In the genomic region with DNA sequence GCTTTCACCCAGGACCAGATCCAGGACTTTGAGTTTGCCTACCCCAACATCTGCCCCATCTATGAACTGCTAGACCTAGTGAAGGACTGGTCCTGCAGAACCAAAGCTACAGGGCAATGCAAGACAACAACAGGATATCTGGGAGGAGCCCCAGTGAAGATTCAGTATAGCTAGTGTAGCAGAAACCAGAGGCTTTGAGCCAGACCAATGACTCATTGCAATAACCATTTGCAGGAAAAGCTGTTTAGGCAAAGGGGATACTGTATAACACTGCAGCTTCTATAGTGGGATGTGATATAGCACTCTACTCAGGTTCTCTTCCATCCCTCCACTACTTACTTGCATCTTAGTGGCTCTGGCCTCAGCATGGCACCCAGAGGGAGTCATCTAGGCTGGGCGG, we compare ENCODE assay signal across 23 mouse cellular contexts.
A peak's percentile ranks its signal among the peaks of the same experiment; 100 is the strongest.
DNase-seq lines count a peak whose midpoint lies in the region; ATAC-seq and TF ChIP-seq lines count a peak whose summit lies in the region.
"Had no signal": no experiment of that assay in that cellular context is flagged by ENCODE, and none has a peak within 500 bp of the region (broad histone marks: within the 10 kb centered on the region; RNA-seq: fewer than 3 reads in every experiment).

No protein-coding gene starts in this region.

- no peaks in the 10 kb centered on the region for H3K9me3 ChIP-seq in intestine, embryonic 15.5 days
- no peaks in the 10 kb centered on the region for H3K9me3 ChIP-seq in intestine, postnatal 0 days (ENCODE audit: control insufficient read depth)
- no peaks in the 10 kb centered on the region for H3K9me3 ChIP-seq in limb, embryonic 10.5 days (replicated peaks)
- H3K9me3 ChIP-seq: embryonic facial prominence, embryonic 10.5 days; forebrain, embryonic 13.5 days; heart, embryonic 13.5 days; hindbrain, embryonic 12.5 days had no signal

- H3K27ac ChIP-seq in intestine, embryonic 15.5 days: no peak overlapping the region
- no peak overlapping the region for H3K27ac ChIP-seq in intestine, postnatal 0 days (ENCODE audit: low read depth, low read length)
- H3K27ac ChIP-seq in limb, embryonic 10.5 days: no peak overlapping the region
- H3K27ac ChIP-seq: embryonic facial prominence, embryonic 10.5 days; forebrain, embryonic 13.5 days; heart, embryonic 13.5 days; hindbrain, embryonic 12.5 days had no signal

- peak; percentile 43; the same call in 1 of the 2 replicates for ATAC-seq in intestine, embryonic 15.5 days
- no peak for ATAC-seq in intestine, postnatal 0 days
- no peak for ATAC-seq in monocyte, adult 5-6 weeks (replicated peaks; ENCODE audit: insufficient number of reproducible peaks, low FRiP score, low TSS enrichment, poor library complexity, severe bottlenecking)
- ATAC-seq: activated CD4-positive, CD25-positive, alpha-beta regulatory T cell, adult 4 months; forebrain, embryonic 13.5 days; forebrain, postnatal 0 days; hindbrain, embryonic 16.5 days; inflammation-experienced regulatory T-cells, adult 6 months had no signal

- WGBS in intestine, embryonic 15.5 days: 68% methylated on average over 1 of the region's 1 CpGs
- 50% methylated on average over 1 of the region's 1 CpGs for WGBS in intestine, postnatal 0 days
- WGBS in limb, embryonic 10.5 days: 59% methylated on average over 1 of the region's 1 CpGs

- DNase-seq in 3T3-L1 (ENCODE audit: low read depth, low spot score) (peak; percentile 69), 416B (ENCODE audit: low read depth) (peak; percentile 62), NIH3T3 (ENCODE audit: low read depth) (peak; percentile 41)
- no peak for DNase-seq in limb, embryonic 10.5 days (ENCODE audit: low spot score)
- DNase-seq in layer of hippocampus, postnatal 10 days (ENCODE audit: low spot score in 2 of 2): no peak
- DNase-seq: adrenal gland, adult 2 months; adrenal gland, postnatal 25 days; cerebellum, adult 2 months; cerebellum, postnatal 10 days; forebrain, postnatal 0 days; gastrocnemius, postnatal 10 days; heart, postnatal 4 days had no signal

- H3K36me3 ChIP-seq in intestine, embryonic 15.5 days: no peaks in the 10 kb centered on the region
- H3K36me3 ChIP-seq in intestine, postnatal 0 days (ENCODE audit: control insufficient read depth, insufficient read depth): no peaks in the 10 kb centered on the region
- H3K36me3 ChIP-seq in limb, embryonic 10.5 days: no peaks in the 10 kb centered on the region
- H3K36me3 ChIP-seq: embryonic facial prominence, embryonic 10.5 days; heart, embryonic 13.5 days; hindbrain, embryonic 12.5 days had no signal

- H3K4me3 ChIP-seq in intestine, embryonic 15.5 days (replicated peaks): no peak overlapping the region
- H3K4me3 ChIP-seq in intestine, postnatal 0 days (ENCODE audit: low read depth, low read length): no peak overlapping the region
- no peak overlapping the region for H3K4me3 ChIP-seq in limb, embryonic 10.5 days
- H3K4me3 ChIP-seq: embryonic facial prominence, embryonic 10.5 days; forebrain, embryonic 13.5 days; heart, embryonic 13.5 days; hindbrain, embryonic 12.5 days had no signal

- H3K4me1 ChIP-seq in intestine, embryonic 15.5 days (replicated peaks): no peaks in the 10 kb centered on the region
- no peaks in the 10 kb centered on the region for H3K4me1 ChIP-seq in intestine, postnatal 0 days (replicated peaks; ENCODE audit: control insufficient read depth, insufficient read depth, low read length)
- H3K4me1 ChIP-seq in limb, embryonic 10.5 days: no peaks in the 10 kb centered on the region
- H3K4me1 ChIP-seq: embryonic facial prominence, embryonic 10.5 days; forebrain, embryonic 13.5 days; heart, embryonic 13.5 days; hindbrain, embryonic 12.5 days had no signal

- no peak for TF ChIP-seq CTCF in intestine, postnatal 0 days (IDR thresholded peaks at IDR 0.05; ENCODE audit: low read depth)

- H3K27me3 ChIP-seq in intestine, embryonic 15.5 days (replicated peaks): no peaks in the 10 kb centered on the region
- H3K27me3 ChIP-seq in intestine, postnatal 0 days (replicated peaks; ENCODE audit: control insufficient read depth, insufficient read depth, low read length): no peaks in the 10 kb centered on the region
- no peaks in the 10 kb centered on the region for H3K27me3 ChIP-seq in limb, embryonic 10.5 days (ENCODE audit: low read depth, poor library complexity, severe bottlenecking)
- H3K27me3 ChIP-seq: CH12.LX; forebrain, embryonic 13.5 days; heart, embryonic 13.5 days; hindbrain, embryonic 12.5 days had no signal

- no peak overlapping the region for H3K4me2 ChIP-seq in intestine, embryonic 15.5 days (replicated peaks)
- no peak overlapping the region for H3K4me2 ChIP-seq in intestine, postnatal 0 days (replicated peaks; ENCODE audit: low read depth)
- H3K4me2 ChIP-seq: forebrain, embryonic 13.5 days; heart, embryonic 13.5 days; hindbrain, embryonic 12.5 days had no signal

- H3K9ac ChIP-seq in intestine, embryonic 15.5 days: no peak overlapping the region
- H3K9ac ChIP-seq in intestine, postnatal 0 days (ENCODE audit: low read depth, low read length): no peak overlapping the region
- H3K9ac ChIP-seq: forebrain, embryonic 13.5 days; forebrain, postnatal 0 days; heart, embryonic 13.5 days; hindbrain, embryonic 12.5 days had no signal

Comparison
In these comparisons a context has a peak if more than half of its experiments do, and no peak if none do; other contexts are left out.
1. DNase-seq: peak in 3T3-L1 (single experiment), 416B (single experiment) and NIH3T3 (single experiment); none in limb, embryonic 10.5 days (single experiment) and layer of hippocampus, postnatal 10 days (0 of 2).